Mouse (Mus musculus) myocyte (in vitro differentiated cells): ENCODE data around the gene Abca13. TPM values are rescaled to one million over a fixed set of nuclear protein-coding genes. Genes with fewer than 3 reads are reported as not detected.

Experiments
- H3K27me3 ChIP-seq: one replicate; pipeline ENCODE4 v1.6.1; 2011; ENCODE audit not compliant: control insufficient read depth, insufficient read depth, insufficient read length
- H3K36me3 ChIP-seq: one replicate; pipeline ENCODE4 v1.6.1; 2011; ENCODE audit not compliant: control insufficient read depth, insufficient read depth
- H3K4me2 ChIP-seq: one replicate; pipeline ENCODE4 v1.6.1; 2011; ENCODE audit warnings: low read depth, control low read depth
- H3K4me3 ChIP-seq: one replicate; pipeline ENCODE4 v1.5.1; 2011; ENCODE audit warnings: mild to moderate bottlenecking, control low read depth, moderate library complexity
- H3K79me2 ChIP-seq: one replicate; pipeline ENCODE4 v1.6.1; 2011; ENCODE audit not compliant: control insufficient read depth, insufficient read depth
- H3ac ChIP-seq: one replicate; pipeline ENCODE4 v1.6.1; 2011; ENCODE audit not compliant: control insufficient read depth, insufficient read length
- CEBPB ChIP-seq: IDR thresholded peaks from 2 replicates; pipeline ENCODE4 v1.6.1; 2011; ENCODE audit warnings: mild to moderate bottlenecking, moderate library complexity; ENCODE audit not compliant: poor library complexity, insufficient read depth, severe bottlenecking
- E2F4 ChIP-seq: IDR thresholded peaks from one replicate; pipeline ENCODE4 v1.6.1; 2011; ENCODE audit warnings: mild to moderate bottlenecking, control low read depth, moderate library complexity; ENCODE audit not compliant: insufficient read depth
- MAX ChIP-seq: IDR thresholded peaks from one replicate; pipeline ENCODE4 v1.6.1; 2011; ENCODE audit warnings: low read depth, mild to moderate bottlenecking, control low read depth
- MYOD1 ChIP-seq, 3 experiments: IDR thresholded peaks; one replicate each; pipeline ENCODE4 v1.6.1; 2011; ENCODE audit warnings: control low read depth in 2 of 3, low read depth in 2 of 3, mild to moderate bottlenecking in 2 of 3, moderate library complexity in 1 of 3; ENCODE audit not compliant: insufficient read length in 2 of 3, control insufficient read depth in 1 of 3
- MYOG ChIP-seq, 3 experiments: IDR thresholded peaks; one replicate each; pipeline ENCODE4 v1.6.1; 2011; ENCODE audit warnings: control low read depth in 2 of 3, low read depth in 2 of 3, mild to moderate bottlenecking in 2 of 3; ENCODE audit not compliant: insufficient read length in 2 of 3, control insufficient read depth in 1 of 3, insufficient read depth in 1 of 3
- POLR2A ChIP-seq: IDR thresholded peaks from one replicate; pipeline ENCODE4 v1.6.1; 2011; ENCODE audit warnings: low read depth, mild to moderate bottlenecking, control low read depth, moderate library complexity; ENCODE audit not compliant: insufficient read length
- POLR2AphosphoS2 ChIP-seq: IDR thresholded peaks from one replicate; pipeline ENCODE4 v1.6.1; 2011; ENCODE audit warnings: low read depth, control low read depth; ENCODE audit not compliant: insufficient read length
- REST ChIP-seq: IDR thresholded peaks from one replicate; pipeline ENCODE4 v1.6.1; 2011; ENCODE audit warnings: mild to moderate bottlenecking, control low read depth, moderate library complexity; ENCODE audit not compliant: insufficient read depth, insufficient read length
- SRF ChIP-seq: IDR thresholded peaks from one replicate; pipeline ENCODE4 v1.6.1; 2011; ENCODE audit warnings: low read depth; ENCODE audit not compliant: control insufficient read depth, insufficient read length
- TCF12 ChIP-seq: IDR thresholded peaks from one replicate; pipeline ENCODE4 v1.6.1; 2011; ENCODE audit warnings: mild to moderate bottlenecking, control low read depth; ENCODE audit not compliant: poor library complexity, insufficient read depth, severe bottlenecking
- TCF3 ChIP-seq: IDR thresholded peaks from one replicate; pipeline ENCODE4 v1.6.1; 2011; ENCODE audit warnings: low read depth, control low read depth; ENCODE audit not compliant: insufficient read length
- USF1 ChIP-seq: IDR thresholded peaks from one replicate; pipeline ENCODE4 v1.6.1; 2011; ENCODE audit warnings: low read depth, mild to moderate bottlenecking, control low read depth, moderate library complexity
- polyA plus RNA-seq: library from polyadenylated mRNA; unstranded; fragments of >200 nt; fragmentation: generic; extraction: Trizol; gene quantifications from one replicate; pipeline ENCODE4 v1.2.1, GENCODE M21; 2012; ENCODE audit warnings: missing spikeins

Gene Abca13
- polyA plus RNA-seq, 1 experiment, result 0.05 TPM

GRCm38 (mm10) chr11:9305450-9305849 lies 113.7 kb downstream of the Abca13 start:
- TF ChIP-seq TCF12, result no peak
- TF ChIP-seq REST, result no peak
- no peak for TF ChIP-seq MYOG (IDR thresholded peaks at IDR 0.05; ENCODE audit: control insufficient read depth in 1 of 3, insufficient read depth in 1 of 3, insufficient read length in 2 of 3, low read depth in 2 of 3)
- TF ChIP-seq SRF, result no peak
- TF ChIP-seq TCF3, result no peak
- TF ChIP-seq POLR2A, result no peak
- Histone ChIP-seq H3K36me3 (no peaks in the 10 kb centered on the region), H3K27me3 (no peaks in the 10 kb centered on the region), H3K4me2 (no peak overlapping the region), H3K79me2 (no peaks in the 10 kb centered on the region), H3ac (no peak overlapping the region), H3K4me3 (no peak overlapping the region)

GRCm38 (mm10) chr11:9316545-9316944 lies 124.8 kb downstream of the Abca13 start:
- TF ChIP-seq MYOG (IDR thresholded peaks at IDR 0.05; ENCODE audit: control insufficient read depth in 1 of 3, insufficient read depth in 1 of 3, insufficient read length in 2 of 3, low read depth in 2 of 3), result no peak
- TF ChIP-seq USF1, result no peak
- TF ChIP-seq POLR2A, result no peak
- TF ChIP-seq SRF, result no peak
- no peak for TF ChIP-seq MAX
- no peak for TF ChIP-seq POLR2AphosphoS2
- no peak for TF ChIP-seq MYOD1 (IDR thresholded peaks at IDR 0.05; ENCODE audit: control insufficient read depth in 1 of 3, insufficient read length in 2 of 3, low read depth in 2 of 3)
- TF ChIP-seq E2F4, result no peak
- no peak for TF ChIP-seq CEBPB
- no peak for TF ChIP-seq TCF3
- TF ChIP-seq REST, result no peak
- no peak for TF ChIP-seq TCF12
- H3K79me2 ChIP-seq, result no peaks in the 10 kb centered on the region
- H3K4me2 ChIP-seq, result no peak overlapping the region
- no peak overlapping the region for H3ac ChIP-seq
- no peaks in the 10 kb centered on the region for H3K27me3 ChIP-seq
- H3K36me3 ChIP-seq, result no peaks in the 10 kb centered on the region
- H3K4me3 ChIP-seq, result no peak overlapping the region

- Histone ChIP-seq H3K36me3 (no peaks in the 10 kb centered on the region), H3K27me3 (no peaks in the 10 kb centered on the region), H3K4me3 (no peak overlapping the region), H3K4me2 (no peak overlapping the region), H3K79me2 (no peaks in the 10 kb centered on the region), H3ac (no peak overlapping the region)
- TF ChIP-seq TCF3 (no peak), MYOG (IDR thresholded peaks at IDR 0.05; ENCODE audit: control insufficient read depth in 1 of 3, insufficient read depth in 1 of 3, insufficient read length in 2 of 3, low read depth in 2 of 3) (no peak), MAX (no peak)
Observed at GRCm38 (mm10) chr11:9317076-9317929, 125.6 kb downstream of the Abca13 start.

GRCm38 (mm10) chr11:9338151-9338550 lies 146.4 kb downstream of the Abca13 start:
- no peaks in the 10 kb centered on the region for H3K79me2 ChIP-seq
- TF ChIP-seq REST (no peak), MAX (no peak), TCF3 (no peak), MYOD1 (IDR thresholded peaks at IDR 0.05; ENCODE audit: control insufficient read depth in 1 of 3, insufficient read length in 2 of 3, low read depth in 2 of 3) (no peak), USF1 (no peak), SRF (no peak), E2F4 (no peak), CEBPB (no peak), MYOG (IDR thresholded peaks at IDR 0.05; ENCODE audit: control insufficient read depth in 1 of 3, insufficient read depth in 1 of 3, insufficient read length in 2 of 3, low read depth in 2 of 3) (no peak), TCF12 (no peak), POLR2AphosphoS2 (no peak), POLR2A (no peak)

GRCm38 (mm10) chr11:9347724-9348123 lies 156.0 kb downstream of the Abca13 start:
- Histone ChIP-seq H3K79me2 (no peaks in the 10 kb centered on the region), H3K27me3 (no peaks in the 10 kb centered on the region), H3K36me3 (no peaks in the 10 kb centered on the region), H3ac (no peak overlapping the region), H3K4me2 (no peak overlapping the region), H3K4me3 (no peak overlapping the region)
- TF ChIP-seq E2F4 (no peak), SRF (no peak), MYOD1 (IDR thresholded peaks at IDR 0.05; ENCODE audit: control insufficient read depth in 1 of 3, insufficient read length in 2 of 3, low read depth in 2 of 3) (no peak), POLR2AphosphoS2 (no peak), POLR2A (no peak), REST (no peak), USF1 (no peak), MAX (no peak), MYOG (IDR thresholded peaks at IDR 0.05; ENCODE audit: control insufficient read depth in 1 of 3, insufficient read depth in 1 of 3, insufficient read length in 2 of 3, low read depth in 2 of 3) (no peak), TCF12 (no peak)

More at GRCm38 (mm10) chr11:9338151-9338550, 146.4 kb downstream of the Abca13 start:
- Histone ChIP-seq H3K36me3 (no peaks in the 10 kb centered on the region), H3ac (no peak overlapping the region), H3K27me3 (no peaks in the 10 kb centered on the region), H3K4me3 (no peak overlapping the region), H3K4me2 (no peak overlapping the region)
